Mouse (Mus musculus) left cerebral cortex, adult 18-20 months (tissue): Measurements from ENCODE around the gene Myh9. TPM values are rescaled to one million over a fixed set of nuclear protein-coding genes. Genes with fewer than 3 reads are reported as not detected.
"Not testable (repeated sequence)": the region's sequence is repeated elsewhere in the genome, so short reads cannot be mapped to it uniquely, and the experiment has no call there.

Experiments
- DNase-seq, 2 experiments: peaks; one replicate each; pipeline ENCODE4 v3.0.0; 2021 to 2022; ENCODE audit warnings: low spot score in 2 of 2, mixed read lengths in 1 of 2
- total RNA-seq, 2 experiments: library from RNA; stranded (reverse); gene quantifications; 2 replicates each; pipeline ENCODE4 v1.2.3; 2021

The Myh9 gene
- total RNA-seq, 2 experiments from 2014 or later: 74.4 to 78.9 TPM

- DNase-seq: no peak
Observed at GRCm38 (mm10) chr15:77872996-77873395, 31.0 kb upstream of the Myh9 start.

GRCm38 (mm10) chr15:77868340-77868739 lies 26.4 kb upstream of the Myh9 start:
- no peak for DNase-seq

- DNase-seq: not testable (repeated sequence)
Observed at GRCm38 (mm10) chr15:77867231-77867968, 25.4 kb upstream of the Myh9 start.

GRCm38 (mm10) chr15:77866583-77867220 lies 24.7 kb upstream of the Myh9 start:
- DNase-seq: no peak

- no peak for DNase-seq
Observed at GRCm38 (mm10) chr15:77864063-77864758, 22.2 kb upstream of the Myh9 start.

GRCm38 (mm10) chr15:77862991-77863972 lies 21.3 kb upstream of the Myh9 start:
- DNase-seq: no peak

GRCm38 (mm10) chr15:77860081-77860665 lies 18.2 kb upstream of the Myh9 start:
- no peak for DNase-seq

GRCm38 (mm10) chr15:77857662-77858156 lies 15.7 kb upstream of the Myh9 start:
- peak; percentile 63 to 72 for DNase-seq

GRCm38 (mm10) chr15:77856541-77856940 lies 14.6 kb upstream of the Myh9 start:
- no peak for DNase-seq

GRCm38 (mm10) chr15:77855301-77855700 lies 13.3 kb upstream of the Myh9 start:
- no peak for DNase-seq

- DNase-seq: no peak
Observed at GRCm38 (mm10) chr15:77852001-77852400, 10.0 kb upstream of the Myh9 start.

- DNase-seq: no peak
Observed at GRCm38 (mm10) chr15:77851136-77851535, 9.2 kb upstream of the Myh9 start.

GRCm38 (mm10) chr15:77849572-77850229 lies 7.7 kb upstream of the Myh9 start:
- DNase-seq: no peak

GRCm38 (mm10) chr15:77849039-77849436 lies 7.1 kb upstream of the Myh9 start:
- DNase-seq: no peak

- DNase-seq: no peak
Observed at GRCm38 (mm10) chr15:77848415-77849038, 6.6 kb upstream of the Myh9 start.

GRCm38 (mm10) chr15:77847826-77848225 lies 5.9 kb upstream of the Myh9 start:
- DNase-seq: no peak

- DNase-seq: no peak
Observed at GRCm38 (mm10) chr15:77847108-77847507, 5.1 kb upstream of the Myh9 start.

GRCm38 (mm10) chr15:77845931-77846595 lies 4.1 kb upstream of the Myh9 start:
- not testable (repeated sequence) for DNase-seq
